Comparison of ENCODE assay signal across 12 mouse cellular contexts in genomic region chr11:117797511-117798159, GRCm38 (mm10). TPM values are rescaled to one million over a fixed set of nuclear protein-coding genes. Genes with fewer than 3 reads are reported as not detected.
DNase-seq lines count a peak whose midpoint lies in the region; ATAC-seq lines count a peak whose summit lies in the region.
"Had no signal": no experiment of that assay in that cellular context is flagged by ENCODE, and none has a peak within 500 bp of the region (broad histone marks: within the 10 kb centered on the region; RNA-seq: fewer than 3 reads in every experiment).

Gene 6030468B19Rik (plus strand): TSS chr11:117797660.

- H3K36me3 ChIP-seq in forebrain, embryonic 10.5 days (replicated peaks), result no peaks in the 10 kb centered on the region
- no peaks in the 10 kb centered on the region for H3K36me3 ChIP-seq in forebrain, embryonic 11.5 days (ENCODE audit: control insufficient read depth, insufficient read depth, low read length)
- peaks cover 40% of the 10 kb centered on the region for H3K36me3 ChIP-seq in liver, embryonic 15.5 days (replicated peaks)
- H3K36me3 ChIP-seq in stomach, embryonic 16.5 days (ENCODE audit: control insufficient read depth, insufficient read depth, low read length), result no peaks in the 10 kb centered on the region
- H3K36me3 ChIP-seq: limb, embryonic 13.5 days had no signal

- H3K9ac ChIP-seq in forebrain, embryonic 11.5 days (ENCODE audit: low read length), result no peak within 1 kb of the TSS
- H3K9ac ChIP-seq in liver, embryonic 15.5 days, result peak within 1 kb of the TSS; percentile 79
- peak within 1 kb of the TSS; percentile 23; the same call in 1 of the 2 replicates for H3K9ac ChIP-seq in stomach, embryonic 16.5 days (ENCODE audit: low read length)
- H3K9ac ChIP-seq: limb, embryonic 13.5 days had no signal

- peaks cover 19% of the 10 kb centered on the region for H3K27me3 ChIP-seq in forebrain, embryonic 10.5 days (ENCODE audit: poor library complexity, severe bottlenecking)
- 0 out of 2 replicates have a peak, but pooled peaks cover 1% of the 10 kb centered on the region for H3K27me3 ChIP-seq in forebrain, embryonic 11.5 days (ENCODE audit: control insufficient read depth, insufficient read depth, low read length)
- H3K27me3 ChIP-seq in liver, embryonic 15.5 days, result no peaks in the 10 kb centered on the region
- no peaks in the 10 kb centered on the region for H3K27me3 ChIP-seq in stomach, embryonic 16.5 days (ENCODE audit: control insufficient read depth, insufficient read depth, low read length)
- H3K27me3 ChIP-seq: limb, embryonic 13.5 days; Patski had no signal

- ATAC-seq in forebrain, embryonic 11.5 days (replicated peaks; ENCODE audit: low FRiP score), result no peak
- ATAC-seq in liver, embryonic 15.5 days (ENCODE audit: insufficient read depth), result peak; percentile 96
- ATAC-seq in stomach, embryonic 16.5 days (ENCODE audit: insufficient read depth, low FRiP score), result peak; percentile 75
- ATAC-seq: Patski had no signal

- peaks cover 21% of the 10 kb centered on the region for H3K4me1 ChIP-seq in forebrain, embryonic 10.5 days
- H3K4me1 ChIP-seq in forebrain, embryonic 11.5 days (replicated peaks; ENCODE audit: control insufficient read depth, insufficient read depth, low read length), result no peaks in the 10 kb centered on the region
- H3K4me1 ChIP-seq in liver, embryonic 15.5 days (replicated peaks), result peaks cover 83% of the 10 kb centered on the region
- peaks cover 9% of the 10 kb centered on the region for H3K4me1 ChIP-seq in stomach, embryonic 16.5 days (ENCODE audit: control insufficient read depth, insufficient read depth, low read length)

- H3K9me3 ChIP-seq in forebrain, embryonic 10.5 days, result no peaks in the 10 kb centered on the region
- H3K9me3 ChIP-seq in forebrain, embryonic 11.5 days (ENCODE audit: control insufficient read depth, low read length), result no peaks in the 10 kb centered on the region
- no peaks in the 10 kb centered on the region for H3K9me3 ChIP-seq in liver, embryonic 15.5 days (replicated peaks)
- H3K9me3 ChIP-seq in stomach, embryonic 16.5 days (replicated peaks; ENCODE audit: control insufficient read depth, low read length), result no peaks in the 10 kb centered on the region
- H3K9me3 ChIP-seq: limb, embryonic 13.5 days had no signal

- H3K27ac ChIP-seq in forebrain, embryonic 10.5 days, result peak within 1 kb of the TSS; percentile 67
- no peak within 1 kb of the TSS for H3K27ac ChIP-seq in forebrain, embryonic 11.5 days (ENCODE audit: low read depth, low read length)
- H3K27ac ChIP-seq in liver, embryonic 15.5 days (replicated peaks), result peak within 1 kb of the TSS; percentile 98
- no peak within 1 kb of the TSS for H3K27ac ChIP-seq in stomach, embryonic 16.5 days (ENCODE audit: low read length)
- H3K27ac ChIP-seq: limb, embryonic 13.5 days had no signal

- peak within 1 kb of the TSS; percentile 27 for H3K4me3 ChIP-seq in forebrain, embryonic 10.5 days
- no peak within 1 kb of the TSS for H3K4me3 ChIP-seq in forebrain, embryonic 11.5 days (ENCODE audit: low read depth, low read length)
- peak within 1 kb of the TSS; percentile 70 for H3K4me3 ChIP-seq in liver, embryonic 15.5 days (replicated peaks)
- no peak within 1 kb of the TSS for H3K4me3 ChIP-seq in stomach, embryonic 16.5 days (replicated peaks; ENCODE audit: low read length)
- H3K4me3 ChIP-seq: limb, embryonic 13.5 days had no signal

- DNase-seq in forebrain, embryonic 10.5 days (ENCODE audit: extremely low spot score, low spot score), result no peak
- no peak for DNase-seq in forebrain, embryonic 11.5 days (ENCODE audit: low spot score)
- peak; percentile 39 for DNase-seq in thymus, postnatal 0 days (ENCODE audit: low spot score)
- DNase-seq in thymus, adult 18-20 months, result no peak
- DNase-seq in left cerebral cortex, adult 8-10 months (ENCODE audit: low spot score in 2 of 2), result no peak
- DNase-seq in urinary bladder, adult 18-20 months (ENCODE audit: low spot score in 2 of 2), result no peak
- DNase-seq: adrenal gland, postnatal 25 days had no signal

- WGBS in forebrain, embryonic 10.5 days, result 67% methylated on average over 9 of the region's 9 CpGs
- WGBS in forebrain, embryonic 11.5 days, result 57% methylated on average over 9 of the region's 9 CpGs
- WGBS in liver, embryonic 15.5 days (ENCODE audit: insufficient replicate concordance), result 15% methylated on average over 9 of the region's 9 CpGs
- WGBS in stomach, embryonic 16.5 days, result 51% methylated on average over 9 of the region's 9 CpGs

- H3K4me2 ChIP-seq in forebrain, embryonic 11.5 days (ENCODE audit: low read depth, low read length, severe bottlenecking), result no peak within 1 kb of the TSS
- peak within 1 kb of the TSS; percentile 80 for H3K4me2 ChIP-seq in liver, embryonic 15.5 days
- no peak within 1 kb of the TSS for H3K4me2 ChIP-seq in stomach, embryonic 16.5 days (ENCODE audit: low read depth, low read length)
- H3K4me2 ChIP-seq: limb, embryonic 13.5 days had no signal

RNA-seq across cellular contexts. Expression of gene 6030468B19Rik, which starts in this region (rescaled TPM):
- polyA plus RNA-seq in forebrain, embryonic 10.5 days (2016; fragmentation: Nextera tagmentation; extraction: Ambion mirVana), result 1.8 and 3.2 TPM in 2 replicates
- polyA plus RNA-seq in forebrain, embryonic 11.5 days (2014; fragmentation: Nextera tagmentation; extraction: Ambion mirVana), result 0.60 and 1.5 TPM in 2 replicates
- polyA plus RNA-seq in thymus, postnatal 0 days (2015; fragmentation: Nextera tagmentation; extraction: Ambion mirVana), result 0.21 and 0.55 TPM in 2 replicates
- 90.0 and 95.8 TPM in 2 replicates for polyA plus RNA-seq in liver, embryonic 15.5 days (2015; fragmentation: Nextera tagmentation; extraction: Ambion mirVana)
- 2.5 and 4.7 TPM in 2 replicates for polyA plus RNA-seq in stomach, embryonic 16.5 days (2015; fragmentation: Nextera tagmentation; extraction: Ambion mirVana)
- under 1 TPM in 1 of 4 experiments, not detected in 3; 0.34 TPM for total RNA-seq in left cerebral cortex, adult 8-10 months (2022)
- total RNA-seq: adrenal gland, postnatal 25 days; midbrain, postnatal 0 days had no signal
- polyA plus RNA-seq: midbrain, postnatal 0 days; Patski had no signal

Comparison
In these comparisons a context has a peak if more than half of its experiments do, and no peak if none do; other contexts are left out.
1. RNA of gene 6030468B19Rik (polyA plus RNA-seq): 90.0 to 95.8 TPM in liver, embryonic 15.5 days; 2.5 to 4.7 TPM in stomach, embryonic 16.5 days, 1.8 to 3.2 TPM in forebrain, embryonic 10.5 days, 0.60 to 1.5 TPM in forebrain, embryonic 11.5 days and 0.21 to 0.55 TPM in thymus, postnatal 0 days; every median in the first group is over 10 times any median in the second.
2. H3K27ac ChIP-seq: peak in forebrain, embryonic 10.5 days (single experiment) and liver, embryonic 15.5 days (single experiment); none in forebrain, embryonic 11.5 days (single experiment) and stomach, embryonic 16.5 days (single experiment).
3. H3K4me3 ChIP-seq: peak in forebrain, embryonic 10.5 days (single experiment) and liver, embryonic 15.5 days (single experiment); none in forebrain, embryonic 11.5 days (single experiment) and stomach, embryonic 16.5 days (single experiment).
4. Peak in DNase-seq in thymus, postnatal 0 days; RNA of the gene not detected or under 1 TPM.